Mouse (Mus musculus) large intestine, adult 2 months (tissue): ENCODE measurements at regions not wholly inside any gene's neighbourhood (a gene's known extent, or its start where the extent isn't known, plus 50 kb on each side); places are given as distances from the start of the nearest gene placed in this dataset.

Experiments used
- DNase-seq: peaks from one replicate; pipeline ENCODE4 v3.0.0-alpha.2; 2012; ENCODE audit warnings: low read depth, low spot score
- WGBS: fragments of 180-500 bp; shearing (Covaris S2); methylation state at CpG from one replicate; pipeline ENCODE4 v1.1.7; 2018; 5-methylcytosine and 5-hydroxymethylcytosine counted together

GRCm38 (mm10) chr15:51503341-51503740 lies 2381.4 kb upstream of the Gm7489 start:
- DNase-seq: no peak
- 35% methylated on average over 8 of the region's 8 CpGs for WGBS

- no peak for DNase-seq
- 84% methylated on average over 11 of the region's 11 CpGs for WGBS
Measured at GRCm38 (mm10) chr15:51504016-51504760, 2380.5 kb upstream of the Gm7489 start.

- 73% methylated on average over 5 of the region's 5 CpGs for WGBS
- no peak for DNase-seq
Measured at GRCm38 (mm10) chr15:51504789-51505188, 2379.9 kb upstream of the Gm7489 start.

GRCm38 (mm10) chr15:51507126-51507525 lies 2377.6 kb upstream of the Gm7489 start:
- WGBS: 75% methylated on average over 2 of the region's 2 CpGs
- no peak for DNase-seq

- no peak for DNase-seq
- 63% methylated on average over 5 of the region's 5 CpGs for WGBS
Measured at GRCm38 (mm10) chr15:51511319-51511718, 2373.4 kb upstream of the Gm7489 start.

- DNase-seq: no peak
- 52% methylated on average over 5 of the region's 5 CpGs for WGBS
Measured at GRCm38 (mm10) chr15:51536317-51536716, 2348.4 kb upstream of the Gm7489 start.

- WGBS: 78% methylated on average over 4 of the region's 4 CpGs
- DNase-seq: no peak
Measured at GRCm38 (mm10) chr15:51551216-51551775, 2333.4 kb upstream of the Gm7489 start.

- no peak for DNase-seq
Measured at GRCm38 (mm10) chr15:51558215-51558614, 2326.5 kb upstream of the Gm7489 start.

- 56% methylated on average over 3 of the region's 3 CpGs for WGBS
- DNase-seq: no peak
Measured at GRCm38 (mm10) chr15:51565543-51565942, 2319.2 kb upstream of the Gm7489 start.

GRCm38 (mm10) chr15:51570631-51571030 lies 2314.1 kb upstream of the Gm7489 start:
- no peak for DNase-seq
- WGBS: 90% methylated on average over 1 of the region's 1 CpGs

- WGBS: 66% methylated on average over 8 of the region's 8 CpGs
Measured at GRCm38 (mm10) chr15:51574538-51575105, 2310.1 kb upstream of the Gm7489 start.

GRCm38 (mm10) chr15:51583636-51584035 lies 2301.1 kb upstream of the Gm7489 start:
- 41% methylated on average over 1 of the region's 1 CpGs for WGBS
- DNase-seq: no peak

More at GRCm38 (mm10) chr15:51574538-51575105, 2310.1 kb upstream of the Gm7489 start:
- DNase-seq: no peak

- no peak for DNase-seq
- WGBS: 84% methylated on average over 5 of the region's 5 CpGs
Measured at GRCm38 (mm10) chr15:51586146-51586545, 2298.6 kb upstream of the Gm7489 start.

- 63% methylated on average over 17 of the region's 17 CpGs for WGBS
- no peak for DNase-seq
Measured at GRCm38 (mm10) chr15:51591406-51592068, 2293.2 kb upstream of the Gm7489 start.

GRCm38 (mm10) chr15:51592069-51592435 lies 2292.7 kb upstream of the Gm7489 start:
- WGBS: 50% methylated on average over 9 of the region's 9 CpGs
- no peak for DNase-seq

- DNase-seq: no peak
Measured at GRCm38 (mm10) chr15:51592511-51593498, 2291.9 kb upstream of the Gm7489 start.

GRCm38 (mm10) chr15:51594060-51594459 lies 2290.6 kb upstream of the Gm7489 start:
- 70% methylated on average over 5 of the region's 5 CpGs for WGBS
- no peak for DNase-seq

More at GRCm38 (mm10) chr15:51592511-51593498, 2291.9 kb upstream of the Gm7489 start:
- WGBS: 71% methylated on average over 13 of the region's 13 CpGs

- WGBS: 82% methylated on average over 1 of the region's 1 CpGs
Measured at GRCm38 (mm10) chr15:51595655-51596054, 2289.1 kb upstream of the Gm7489 start.

GRCm38 (mm10) chr15:51597841-51598240 lies 2286.9 kb upstream of the Gm7489 start:
- DNase-seq: no peak
- WGBS: 79% methylated on average over 3 of the region's 3 CpGs

More at GRCm38 (mm10) chr15:51595655-51596054, 2289.1 kb upstream of the Gm7489 start:
- no peak for DNase-seq
